Mouse (Mus musculus): ENCODE measurements around the gene Gm20390.
A peak's percentile ranks its signal among the peaks of the same experiment; 100 is the strongest.

Gm20390 gene

GRCm38 (mm10) chr11:93968005-93968847 is at the start of gene Gm20390, which contains the start of gene Nme1:
Gm20390 (minus strand) TSS chr11:93968293.
Nme1 (minus strand) TSS chr11:93968521.
- peak; percentile 95 for DNase-seq (ENCODE audit: low spot score)

GRCm38 (mm10) chr11:94003346-94003745 is 35.3 kb upstream of the Gm20390 start:
- no peak for DNase-seq (ENCODE audit: low spot score)

DNA sequence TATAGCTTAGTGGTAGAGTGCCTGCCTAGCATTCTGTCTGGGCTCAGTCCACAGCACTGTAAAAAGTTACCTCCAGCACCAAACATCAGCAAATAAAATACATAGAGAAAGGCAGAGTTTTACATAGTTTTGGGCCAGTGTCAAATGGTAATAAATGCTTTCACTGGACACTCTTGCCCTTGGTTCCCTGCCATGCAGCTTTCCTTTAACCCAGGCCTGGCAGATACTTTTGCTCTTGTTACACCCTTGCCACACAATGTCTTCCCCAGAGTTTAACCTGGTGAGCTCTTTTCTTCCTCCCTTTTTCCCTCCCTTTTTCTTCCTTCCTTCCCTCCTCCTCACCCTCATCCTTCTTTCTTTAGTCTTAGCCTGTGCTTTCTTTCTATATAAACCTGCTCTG is 31.2 kb upstream of the Gm20390 start:
- no peak for DNase-seq (ENCODE audit: low spot score)

DNA sequence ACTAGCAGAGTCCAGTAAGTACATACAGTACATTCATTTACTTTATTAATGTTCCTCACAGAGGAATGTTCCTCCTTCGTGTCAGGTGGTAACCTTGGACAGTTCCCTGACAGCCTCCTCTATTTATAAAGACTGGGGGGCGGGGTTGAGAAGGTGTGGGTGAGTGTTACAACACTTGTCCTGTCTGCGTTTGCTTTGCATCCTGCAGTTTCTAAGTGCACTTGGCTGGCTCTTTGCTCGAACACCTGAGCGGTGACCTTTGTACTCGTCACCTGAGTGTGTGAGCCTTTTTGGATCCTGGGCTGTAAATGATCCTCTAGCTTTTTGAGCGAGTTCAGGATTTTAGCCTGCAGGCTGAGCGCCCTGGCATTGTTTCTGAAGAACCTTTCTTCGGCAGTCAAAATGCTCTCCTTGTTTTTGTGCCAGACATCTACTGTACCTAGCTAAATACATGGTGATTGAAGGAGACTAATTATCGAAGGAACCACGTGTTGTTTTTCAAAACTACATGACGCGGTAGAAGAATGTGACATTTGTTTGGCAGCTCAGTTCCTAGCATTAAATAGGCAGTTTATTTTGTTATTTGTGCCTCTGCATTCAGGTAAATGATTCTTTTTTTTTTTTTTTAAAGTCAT is 29.2 kb upstream of the Gm20390 start:
- DNase-seq (ENCODE audit: low spot score): peak; percentile 16

GRCm38 (mm10) chr11:93996306-93997140 is 28.4 kb upstream of the Gm20390 start:
- peak; percentile 61 for DNase-seq (ENCODE audit: low spot score)

DNA sequence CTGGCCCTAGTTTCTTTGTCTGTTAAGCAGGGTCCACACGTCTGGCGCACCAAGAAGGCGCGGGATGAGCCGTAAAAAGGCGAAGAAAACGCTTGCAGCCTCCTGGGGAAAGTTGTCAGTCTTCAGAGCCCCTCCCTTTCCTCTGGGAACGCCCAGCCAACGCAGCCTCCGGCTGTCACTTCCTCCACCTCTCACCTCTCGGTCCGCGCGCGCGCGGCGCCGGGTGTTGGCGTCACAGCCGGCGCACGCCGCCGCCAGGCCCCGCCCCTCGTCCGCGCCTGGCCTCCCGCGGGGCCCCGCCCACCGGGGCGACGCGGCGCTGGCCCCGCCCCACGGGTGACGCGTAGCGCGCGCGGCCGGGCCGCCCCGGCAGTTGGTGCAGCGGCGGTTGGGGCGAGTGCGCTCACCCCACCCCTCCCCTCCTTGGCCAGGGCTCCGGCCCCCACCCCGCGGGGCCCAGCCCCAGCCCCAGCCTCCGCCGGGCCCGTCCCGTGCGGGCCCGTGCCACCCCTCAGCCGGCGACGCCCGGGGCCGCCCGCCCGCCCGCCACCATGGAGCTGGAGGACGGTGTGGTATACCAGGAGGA is 27.7 kb upstream of the Gm20390 start, which contains the start of gene Spag9:
TSS of gene Spag9 (plus strand) at position 372 of the 586 bp plus-strand sequence.
- peak; percentile 92 for DNase-seq (ENCODE audit: low spot score)

- DNase-seq (ENCODE audit: low spot score): peak; percentile 67
Observed at GRCm38 (mm10) chr11:93995111-93995719, 27.1 kb upstream of the Gm20390 start.

- no peak for DNase-seq (ENCODE audit: low spot score)
Observed at GRCm38 (mm10) chr11:93994531-93994930, 26.4 kb upstream of the Gm20390 start.

- DNase-seq (ENCODE audit: low spot score): no peak
Observed at GRCm38 (mm10) chr11:93988328-93989062, 20.4 kb upstream of the Gm20390 start.

GRCm38 (mm10) chr11:93987625-93988327 is 19.7 kb upstream of the Gm20390 start:
- DNase-seq (ENCODE audit: low spot score): no peak

DNA sequence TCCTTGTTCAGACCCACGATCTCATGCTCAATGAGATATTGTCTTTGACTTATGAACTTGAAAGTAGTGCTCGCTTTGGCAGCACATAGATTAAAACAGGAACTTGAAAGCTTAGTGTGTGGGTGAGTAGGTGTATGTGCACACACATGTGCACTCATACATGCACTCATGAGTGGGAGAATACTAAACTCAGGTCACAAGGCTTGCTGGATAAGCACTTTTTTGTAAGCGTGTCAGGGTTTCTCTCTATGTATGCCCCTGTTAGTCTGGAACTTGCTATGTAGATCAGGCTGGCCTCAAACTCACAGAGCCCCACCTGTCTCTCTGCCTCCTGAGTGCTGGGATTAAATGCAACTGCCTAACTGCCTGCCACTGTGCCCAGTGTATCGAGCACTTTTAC is 18.9 kb upstream of the Gm20390 start:
- DNase-seq (ENCODE audit: low spot score): no peak

DNA sequence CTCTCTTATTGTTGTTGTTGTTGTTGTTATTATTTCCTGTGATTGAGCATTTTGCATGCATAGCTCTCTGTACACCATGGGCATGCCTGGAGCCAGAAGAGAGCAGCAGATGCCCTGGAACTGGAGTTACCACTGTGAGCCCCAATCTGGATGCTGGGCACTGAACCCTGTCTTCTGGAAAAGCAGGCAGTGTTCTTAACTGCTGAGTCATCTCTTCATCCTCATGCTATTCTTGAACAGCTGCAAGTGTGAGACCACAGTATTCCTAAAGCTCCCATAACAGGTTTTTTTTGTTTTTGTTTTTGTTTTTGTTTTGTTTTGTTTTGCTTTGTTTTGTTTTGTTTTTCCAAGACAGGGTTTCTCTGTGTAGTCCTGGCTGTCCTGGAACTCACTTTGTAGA is 18.2 kb upstream of the Gm20390 start:
- DNase-seq (ENCODE audit: low spot score): no peak

GRCm38 (mm10) chr11:93985265-93985664 is 17.2 kb upstream of the Gm20390 start:
- no peak for DNase-seq (ENCODE audit: low spot score)

DNA sequence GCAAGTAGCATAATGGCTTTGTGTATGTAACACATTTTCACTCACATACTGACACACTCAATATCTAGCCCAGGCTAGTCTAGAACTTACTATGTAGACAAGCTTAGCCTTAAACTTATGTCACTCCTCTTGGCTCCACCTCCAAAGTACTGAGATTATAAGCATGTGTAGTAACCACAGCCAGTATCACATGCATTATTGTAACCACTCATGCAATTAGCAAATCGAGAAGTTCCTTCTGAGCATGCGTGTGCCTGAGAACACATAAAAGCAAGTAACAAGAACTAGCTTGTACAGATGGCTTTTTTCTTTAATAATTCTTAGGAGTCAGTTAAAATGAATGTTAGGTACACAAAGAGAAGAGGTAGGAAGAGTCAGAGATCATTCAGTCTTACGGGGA is 16.5 kb upstream of the Gm20390 start:
- no peak for DNase-seq (ENCODE audit: low spot score)

DNA sequence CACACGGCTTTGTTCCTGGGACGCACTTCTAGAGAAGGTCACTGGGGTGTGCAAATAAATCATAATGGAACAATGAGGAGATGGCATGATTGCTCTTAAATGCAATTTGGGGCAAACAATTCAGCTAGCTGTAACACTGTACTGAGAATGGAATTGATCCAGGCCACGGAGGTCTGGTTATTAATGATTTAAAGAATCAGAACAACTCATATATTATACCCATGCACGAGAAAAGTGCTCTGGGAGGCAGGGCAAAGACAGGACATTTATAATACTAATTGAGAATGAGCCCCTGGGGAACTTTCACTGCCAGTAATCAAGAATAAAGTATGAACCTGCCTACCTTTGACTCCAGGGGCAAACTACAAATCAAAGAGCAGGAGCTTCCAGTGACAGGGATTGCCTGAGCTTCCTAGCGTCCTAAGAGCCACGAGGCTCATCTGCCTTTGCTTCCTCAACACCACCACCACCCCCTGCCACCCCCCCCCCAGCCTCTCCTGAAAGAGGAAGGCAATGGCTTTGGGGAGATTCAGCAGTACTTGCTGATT is 11.5 kb upstream of the Gm20390 start:
- no peak for DNase-seq (ENCODE audit: low spot score)

DNA sequence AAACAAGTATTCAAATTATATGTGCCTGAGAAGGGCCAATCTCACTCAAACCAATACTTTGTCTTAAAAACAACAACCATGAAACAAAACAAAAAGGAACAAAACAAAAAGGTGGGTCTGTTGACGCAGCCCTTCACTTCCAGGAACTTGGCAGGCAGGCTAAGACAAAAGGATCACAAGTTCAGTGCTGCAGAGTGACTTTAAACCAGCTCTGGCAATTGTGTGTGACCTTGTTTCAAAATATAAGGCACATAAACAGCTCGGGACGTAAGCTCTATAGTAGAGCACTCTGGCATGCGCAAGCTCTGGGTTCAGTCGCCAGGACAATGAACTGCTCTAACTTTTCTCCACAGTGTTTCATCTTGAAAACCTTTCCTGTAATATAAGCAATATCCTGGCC is 4.9 kb upstream of the Gm20390 start:
- DNase-seq (ENCODE audit: low spot score): no peak

DNA sequence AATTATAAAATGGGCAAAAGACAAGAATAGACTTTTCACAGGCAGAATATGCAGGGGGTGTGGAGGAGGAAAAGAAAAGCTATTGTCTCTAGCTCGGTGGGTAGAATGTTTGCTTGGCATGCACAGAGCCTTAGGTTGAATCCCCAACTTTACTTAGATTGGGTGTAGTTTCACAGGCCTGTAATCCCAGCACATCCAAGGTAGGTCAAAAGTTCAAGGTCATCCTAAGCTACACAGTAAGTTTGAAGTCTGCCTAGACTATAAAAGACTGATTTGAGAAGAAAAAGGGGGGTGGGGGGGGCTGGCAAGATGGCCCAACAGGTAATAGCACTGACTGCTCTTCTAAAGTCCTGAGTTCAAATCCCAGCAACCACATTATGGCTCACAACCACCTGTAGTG is 1.7 kb upstream of the Gm20390 start:
- no peak for DNase-seq (ENCODE audit: low spot score)

- DNase-seq (ENCODE audit: low spot score): no peak
Observed at GRCm38 (mm10) chr11:93969171-93969570, 1.1 kb upstream of the Gm20390 start.

DNA sequence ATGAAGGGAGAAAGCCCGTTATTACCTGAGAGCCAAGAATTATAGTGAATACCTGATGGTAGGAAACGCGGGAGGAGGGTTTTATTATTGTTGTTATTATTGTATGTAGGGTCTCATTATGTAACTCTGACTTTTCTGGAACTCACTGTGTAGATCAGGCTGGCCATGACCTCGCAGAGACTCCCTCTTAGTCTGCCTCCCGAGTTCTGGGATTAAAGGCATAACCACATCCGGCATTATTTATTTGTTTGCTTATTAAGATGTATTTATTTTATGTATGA is 695 bp upstream of the Gm20390 start:
- no peak for DNase-seq (ENCODE audit: low spot score)

GRCm38 (mm10) chr11:93967381-93967780 is 712 bp downstream of the Gm20390 start:
- no peak for DNase-seq (ENCODE audit: low spot score)
